Mouse (Mus musculus): ENCODE results near the gene Tmc3. TPM values are rescaled to one million over a fixed set of nuclear protein-coding genes. Genes with fewer than 3 reads are reported as not detected.
A peak's percentile ranks its signal among the peaks of the same experiment; 100 is the strongest.

Gene Tmc3
- polyA plus RNA-seq (2014; fragmentation: Nextera tagmentation; extraction: Ambion mirVana): 0.54 and 0.64 TPM in 2 replicates

DNA sequence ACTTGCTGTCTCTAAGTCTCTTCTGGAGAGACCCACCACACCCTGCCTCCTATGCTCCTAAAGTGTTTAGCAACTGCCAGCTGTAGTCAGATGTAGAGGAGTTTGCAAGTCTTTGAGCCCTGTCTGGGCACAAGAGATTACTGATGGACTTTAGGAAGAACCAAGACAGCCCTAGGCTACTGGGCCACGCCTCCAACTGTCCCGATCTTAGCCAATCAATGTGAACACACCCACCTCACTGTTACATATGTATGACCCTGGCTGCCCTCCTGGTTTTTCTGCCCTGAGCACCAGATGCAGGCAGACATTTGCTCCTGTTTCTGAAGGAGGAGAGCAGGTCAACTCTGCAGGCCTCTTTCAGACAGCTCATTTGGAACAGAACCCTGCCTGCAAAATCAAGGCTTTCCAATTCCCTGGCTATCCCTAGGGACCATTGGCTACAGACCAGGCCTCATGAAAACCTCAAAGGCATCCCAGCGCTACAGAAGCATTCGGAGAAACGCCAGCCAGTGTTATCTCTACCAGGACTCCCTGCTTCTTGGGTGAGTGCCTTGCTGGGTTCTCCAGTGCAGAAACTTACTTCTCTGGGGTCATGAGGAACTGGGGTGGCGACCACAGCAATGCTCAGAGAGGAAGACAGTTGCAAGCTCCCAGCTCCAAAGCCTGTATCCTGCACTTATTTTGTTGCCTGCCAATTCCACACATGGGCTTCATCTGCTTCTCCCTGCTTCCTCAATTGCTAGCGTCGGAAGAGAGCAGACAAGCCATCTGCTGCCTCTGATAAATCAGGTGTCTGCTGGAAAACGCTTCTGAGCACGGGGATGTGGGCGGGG is at the start of gene Tmc3:
Gene Tmc3, plus strand, starts transcription at position 289 of the 833 bp plus-strand sequence.
- ATAC-seq (ENCODE audit: insufficient read depth, low FRiP score, low TSS enrichment) (no peak), DNase-seq (ENCODE audit: low spot score) (peak; percentile 20)
- no peak within 1 kb of the TSS for H3K4me2 ChIP-seq (ENCODE audit: low read depth)
- no peak within 1 kb of the TSS for H3K9ac ChIP-seq (ENCODE audit: low read length)
- H3K9me3 ChIP-seq (ENCODE audit: control insufficient read depth, low read length): no peaks in the 10 kb centered on the region
- H3K27ac ChIP-seq (ENCODE audit: low read depth, low read length): no peak within 1 kb of the TSS
- H3K36me3 ChIP-seq (ENCODE audit: control insufficient read depth, insufficient read depth, low read length): no peaks in the 10 kb centered on the region
- H3K4me3 ChIP-seq (ENCODE audit: low read depth, low read length): no peak within 1 kb of the TSS
- H3K27me3 ChIP-seq (ENCODE audit: control insufficient read depth, insufficient read depth, low read length): no peaks in the 10 kb centered on the region
- 0 out of 2 replicates have a peak, but pooled peaks cover 4% of the 10 kb centered on the region for H3K4me1 ChIP-seq (ENCODE audit: control insufficient read depth, insufficient read depth, low read length)
- 46% methylated on average over 11 of the region's 11 CpGs for WGBS

DNA sequence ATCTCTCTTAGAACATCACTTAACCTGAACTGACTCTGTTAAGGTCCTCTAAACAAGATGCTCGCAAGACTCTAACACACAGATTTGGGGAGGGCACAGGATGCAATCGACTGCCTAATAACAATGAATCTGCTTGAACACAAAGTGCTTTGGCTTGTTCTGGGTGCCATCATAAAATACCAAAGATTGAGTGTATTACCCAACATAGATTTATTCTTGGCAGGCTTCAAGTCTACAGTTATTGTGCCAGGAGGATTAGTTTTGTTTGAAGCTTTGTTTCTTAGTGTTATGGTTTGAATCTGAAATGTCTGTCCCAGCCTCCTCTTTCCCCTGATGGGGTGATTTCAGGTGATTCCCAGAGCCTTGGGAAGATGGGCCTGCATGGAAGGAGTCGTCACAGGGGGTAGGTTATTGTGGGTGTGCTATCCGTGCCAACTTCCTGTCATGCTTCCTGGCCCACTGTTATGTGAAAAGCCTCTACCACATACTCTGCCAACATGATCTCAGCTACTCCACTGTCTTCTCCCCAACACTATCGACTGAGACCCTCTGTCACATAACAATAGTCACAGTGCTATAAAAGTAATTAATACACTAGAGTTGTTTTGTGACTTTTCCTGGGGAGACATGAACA is 43.1 kb upstream of the Tmc3 start:
- Histone ChIP-seq H3K4me2 (ENCODE audit: low read depth) (no peak overlapping the region), H3K4me3 (ENCODE audit: low read depth, low read length) (no peak overlapping the region), H3K27ac (ENCODE audit: low read depth, low read length) (no peak overlapping the region), H3K27me3 (ENCODE audit: control insufficient read depth, insufficient read depth, low read length) (no peaks in the 10 kb centered on the region), H3K9me3 (ENCODE audit: control insufficient read depth, low read length) (no peaks in the 10 kb centered on the region), H3K36me3 (ENCODE audit: control insufficient read depth, insufficient read depth, low read length) (no peaks in the 10 kb centered on the region), H3K9ac (ENCODE audit: low read length) (no peak overlapping the region), H3K4me1 (ENCODE audit: control insufficient read depth, insufficient read depth, low read length) (no peaks in the 10 kb centered on the region)
- no peak for ATAC-seq (ENCODE audit: insufficient read depth, low FRiP score, low TSS enrichment)
- 68% methylated on average over 5 of the region's 5 CpGs for WGBS
- DNase-seq (ENCODE audit: low spot score): no peak

DNA sequence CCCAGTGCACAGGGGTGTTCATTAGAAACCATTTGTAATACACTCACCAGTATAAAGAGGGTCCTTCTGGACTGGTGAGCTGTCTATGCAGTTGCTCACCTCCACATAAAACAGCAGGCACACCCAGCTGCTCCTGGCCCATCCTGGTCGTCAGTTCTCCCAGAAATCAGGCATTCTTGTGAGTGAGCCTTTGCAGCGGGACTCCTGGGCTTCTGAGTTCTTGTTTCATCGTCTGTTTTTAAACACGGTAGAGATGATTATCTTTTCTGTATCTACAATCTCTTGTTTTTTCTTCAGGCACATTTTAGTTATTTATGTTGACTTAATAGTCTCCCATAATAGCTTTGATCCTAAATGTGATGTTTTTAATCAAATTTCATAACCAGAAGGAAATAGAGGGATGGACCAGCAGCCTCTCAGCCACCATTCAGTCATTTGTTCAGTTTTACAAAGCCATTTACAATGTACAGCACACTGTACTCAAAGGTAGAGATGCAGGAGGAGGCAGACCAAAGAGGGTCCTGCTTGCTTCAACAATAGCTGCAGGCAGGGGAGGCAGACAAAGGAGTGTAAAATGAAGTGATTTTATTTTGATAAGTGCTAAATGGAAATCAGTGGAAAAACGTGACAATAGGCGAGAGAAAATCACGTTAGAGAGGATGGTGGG is 35.9 kb upstream of the Tmc3 start:
- Histone ChIP-seq H3K4me1 (ENCODE audit: control insufficient read depth, insufficient read depth, low read length) (no peaks in the 10 kb centered on the region), H3K27me3 (ENCODE audit: control insufficient read depth, insufficient read depth, low read length) (no peaks in the 10 kb centered on the region), H3K9ac (ENCODE audit: low read length) (no peak overlapping the region), H3K36me3 (ENCODE audit: control insufficient read depth, insufficient read depth, low read length) (no peaks in the 10 kb centered on the region), H3K9me3 (ENCODE audit: control insufficient read depth, low read length) (no peaks in the 10 kb centered on the region), H3K4me3 (ENCODE audit: low read depth, low read length) (no peak overlapping the region), H3K4me2 (ENCODE audit: low read depth) (no peak overlapping the region), H3K27ac (ENCODE audit: low read depth, low read length) (no peak overlapping the region)
- DNase-seq (ENCODE audit: low spot score) (no peak), ATAC-seq (ENCODE audit: insufficient read depth, low FRiP score, low TSS enrichment) (no peak)
- 72% methylated on average over 7 of the region's 7 CpGs for WGBS

DNA sequence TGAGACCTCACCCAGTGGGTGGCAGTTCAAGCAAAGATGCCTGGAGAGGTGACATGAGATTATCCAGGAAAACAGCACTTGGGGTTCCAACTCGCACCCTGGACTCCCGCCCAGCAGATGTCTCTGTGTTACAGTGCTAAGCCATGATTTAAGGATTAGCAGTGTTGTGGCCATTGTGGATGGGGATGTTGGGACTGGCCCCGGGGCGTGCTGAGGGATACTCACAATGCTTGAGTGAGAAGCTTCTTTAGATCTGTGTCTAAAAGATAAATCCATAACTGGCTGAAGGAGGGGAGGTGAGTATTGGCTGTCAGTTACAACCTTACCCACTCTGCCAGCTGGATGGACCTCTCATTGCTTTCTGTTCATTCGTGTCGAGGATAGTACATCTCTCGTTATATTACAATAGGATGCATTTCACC is 35.4 kb upstream of the Tmc3 start:
- Histone ChIP-seq H3K4me2 (ENCODE audit: low read depth) (no peak overlapping the region), H3K9me3 (ENCODE audit: control insufficient read depth, low read length) (no peaks in the 10 kb centered on the region), H3K27ac (ENCODE audit: low read depth, low read length) (no peak overlapping the region), H3K4me1 (ENCODE audit: control insufficient read depth, insufficient read depth, low read length) (no peaks in the 10 kb centered on the region), H3K9ac (ENCODE audit: low read length) (0 out of 2 replicates have a peak overlapping the region, but pooled peaks have one; percentile 8), H3K36me3 (ENCODE audit: control insufficient read depth, insufficient read depth, low read length) (no peaks in the 10 kb centered on the region), H3K27me3 (ENCODE audit: control insufficient read depth, insufficient read depth, low read length) (no peaks in the 10 kb centered on the region), H3K4me3 (ENCODE audit: low read depth, low read length) (no peak overlapping the region)
- WGBS: 82% methylated on average over 7 of the region's 7 CpGs
- no peak for DNase-seq (ENCODE audit: low spot score)
- ATAC-seq (ENCODE audit: insufficient read depth, low FRiP score, low TSS enrichment): no peak; the same call in 1 of the 2 replicates

DNA sequence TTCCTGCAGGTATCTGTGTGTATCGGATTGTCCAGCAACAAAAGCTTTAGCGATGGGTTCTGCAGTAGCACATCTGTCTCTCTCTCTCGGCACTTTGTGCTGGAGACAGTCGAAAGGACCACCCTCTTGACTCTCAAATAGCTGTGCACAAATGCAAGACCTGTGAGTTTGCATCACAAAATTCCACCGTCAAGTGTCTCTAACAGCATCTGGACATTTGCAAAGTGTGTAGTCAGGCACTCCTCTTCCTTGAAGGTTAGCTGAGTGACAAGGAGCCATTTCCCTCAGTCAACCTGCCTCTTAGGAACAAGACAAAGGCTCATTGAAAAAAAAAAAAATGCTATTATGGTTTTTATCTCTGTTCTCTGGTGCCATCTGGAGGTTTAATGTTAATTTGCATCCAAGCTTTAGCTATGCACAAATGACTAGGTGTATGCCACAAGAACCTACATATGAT is 34.7 kb upstream of the Tmc3 start:
- no peak overlapping the region for H3K27ac ChIP-seq (ENCODE audit: low read depth, low read length)
- ATAC-seq (ENCODE audit: insufficient read depth, low FRiP score, low TSS enrichment) (peak; percentile 31; the same call in 1 of the 2 replicates), DNase-seq (ENCODE audit: low spot score) (peak; percentile 55)
- peak overlapping the region; percentile 19; the same call in 1 of the 2 replicates for H3K9ac ChIP-seq (ENCODE audit: low read length)
- no peak overlapping the region for H3K4me2 ChIP-seq (ENCODE audit: low read depth)
- H3K4me1 ChIP-seq (ENCODE audit: control insufficient read depth, insufficient read depth, low read length): no peaks in the 10 kb centered on the region
- no peak overlapping the region for H3K4me3 ChIP-seq (ENCODE audit: low read depth, low read length)
- H3K9me3 ChIP-seq (ENCODE audit: control insufficient read depth, low read length): no peaks in the 10 kb centered on the region
- no peaks in the 10 kb centered on the region for H3K36me3 ChIP-seq (ENCODE audit: control insufficient read depth, insufficient read depth, low read length)
- 63% methylated on average over 5 of the region's 5 CpGs for WGBS
- H3K27me3 ChIP-seq (ENCODE audit: control insufficient read depth, insufficient read depth, low read length): no peaks in the 10 kb centered on the region

DNA sequence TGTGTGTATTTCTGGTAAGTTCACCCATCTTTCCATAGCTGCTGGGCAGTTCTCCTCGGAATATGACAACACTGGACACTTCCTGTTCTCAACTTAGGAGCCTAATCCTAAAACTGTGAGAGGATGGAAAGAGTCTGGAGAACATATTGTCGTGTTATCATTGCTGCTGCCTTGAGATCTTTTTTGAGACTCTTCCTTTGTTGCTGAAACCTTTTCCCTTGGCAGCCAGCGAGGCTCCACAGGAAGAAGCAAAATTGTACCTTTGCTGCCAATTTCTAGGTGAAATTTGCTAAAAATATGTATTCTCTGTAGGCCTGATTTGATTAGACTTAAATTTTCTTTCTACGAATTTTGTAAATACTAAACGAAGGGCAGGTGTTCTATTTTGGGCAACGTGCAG is 30.2 kb upstream of the Tmc3 start:
- Histone ChIP-seq H3K9me3 (ENCODE audit: control insufficient read depth, low read length) (no peaks in the 10 kb centered on the region), H3K36me3 (ENCODE audit: control insufficient read depth, insufficient read depth, low read length) (no peaks in the 10 kb centered on the region), H3K9ac (ENCODE audit: low read length) (no peak overlapping the region), H3K4me3 (ENCODE audit: low read depth, low read length) (no peak overlapping the region), H3K4me2 (ENCODE audit: low read depth) (no peak overlapping the region), H3K27me3 (ENCODE audit: control insufficient read depth, insufficient read depth, low read length) (no peaks in the 10 kb centered on the region), H3K27ac (ENCODE audit: low read depth, low read length) (no peak overlapping the region), H3K4me1 (ENCODE audit: control insufficient read depth, insufficient read depth, low read length) (no peaks in the 10 kb centered on the region)
- WGBS: 82% methylated on average over 6 of the region's 6 CpGs
- ATAC-seq (ENCODE audit: insufficient read depth, low FRiP score, low TSS enrichment) (no peak), DNase-seq (ENCODE audit: low spot score) (no peak)

DNA sequence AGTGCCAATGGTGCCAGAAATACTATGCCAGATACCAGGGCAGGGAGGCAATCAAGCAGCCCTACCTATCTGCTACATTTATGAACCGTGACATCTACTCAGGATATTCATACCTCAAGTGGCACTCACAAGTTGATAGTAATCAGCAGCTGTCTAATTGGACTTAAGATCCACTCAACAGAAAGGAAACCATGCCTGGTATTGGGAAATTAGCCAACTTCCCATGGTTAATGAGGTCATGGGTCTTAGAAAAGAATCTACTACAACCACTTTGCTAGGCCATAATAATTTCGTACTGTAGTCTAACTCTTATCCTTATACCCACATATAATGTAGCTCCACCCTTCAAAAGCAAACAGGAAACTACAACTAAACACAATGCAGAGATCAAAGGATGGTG is 28.2 kb upstream of the Tmc3 start:
- WGBS: 88% methylated on average over 2 of the region's 2 CpGs
- DNase-seq (ENCODE audit: low spot score): no peak
- Histone ChIP-seq H3K9ac (ENCODE audit: low read length) (no peak overlapping the region), H3K27ac (ENCODE audit: low read depth, low read length) (no peak overlapping the region), H3K4me1 (ENCODE audit: control insufficient read depth, insufficient read depth, low read length) (no peaks in the 10 kb centered on the region), H3K27me3 (ENCODE audit: control insufficient read depth, insufficient read depth, low read length) (no peaks in the 10 kb centered on the region), H3K4me3 (ENCODE audit: low read depth, low read length) (no peak overlapping the region), H3K36me3 (ENCODE audit: control insufficient read depth, insufficient read depth, low read length) (no peaks in the 10 kb centered on the region), H3K9me3 (ENCODE audit: control insufficient read depth, low read length) (no peaks in the 10 kb centered on the region), H3K4me2 (ENCODE audit: low read depth) (no peak overlapping the region)
- ATAC-seq (ENCODE audit: insufficient read depth, low FRiP score, low TSS enrichment): no peak

DNA sequence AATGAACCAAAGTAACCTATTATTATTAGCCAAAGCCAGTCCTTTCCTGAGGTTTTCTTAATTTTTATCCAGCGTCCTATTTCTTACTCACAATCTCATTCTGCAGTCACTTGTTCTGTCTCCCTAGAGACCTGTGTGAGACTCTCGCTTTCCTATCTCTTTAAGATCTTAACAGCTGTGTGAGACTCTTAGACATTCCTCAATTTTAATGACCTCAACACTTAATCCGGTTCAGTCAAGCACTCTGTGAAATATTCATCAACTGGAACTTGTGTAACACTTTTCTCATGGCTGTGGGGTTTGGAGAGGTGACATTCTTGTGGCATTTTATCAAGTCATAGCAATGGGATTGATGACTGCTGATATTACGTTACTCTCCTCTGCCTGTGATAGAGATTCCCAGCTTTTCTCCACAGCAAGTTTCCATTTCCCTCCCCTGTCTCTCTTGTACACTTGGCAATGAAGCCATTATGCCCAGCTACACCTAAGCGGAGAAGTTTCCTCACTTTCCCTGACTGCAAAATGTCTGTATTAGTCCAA is 25.9 kb upstream of the Tmc3 start:
- 74% methylated on average over 5 of the region's 5 CpGs for WGBS
- no peak for ATAC-seq (ENCODE audit: insufficient read depth, low FRiP score, low TSS enrichment)

More for the DNA sequence above, 25.9 kb upstream of the Tmc3 start:
- Histone ChIP-seq H3K27me3 (ENCODE audit: control insufficient read depth, insufficient read depth, low read length) (no peaks in the 10 kb centered on the region), H3K27ac (ENCODE audit: low read depth, low read length) (no peak overlapping the region), H3K4me2 (ENCODE audit: low read depth) (no peak overlapping the region), H3K4me1 (ENCODE audit: control insufficient read depth, insufficient read depth, low read length) (no peaks in the 10 kb centered on the region), H3K9ac (ENCODE audit: low read length) (no peak overlapping the region), H3K9me3 (ENCODE audit: control insufficient read depth, low read length) (no peaks in the 10 kb centered on the region), H3K4me3 (ENCODE audit: low read depth, low read length) (no peak overlapping the region), H3K36me3 (ENCODE audit: control insufficient read depth, insufficient read depth, low read length) (no peaks in the 10 kb centered on the region)
- no peak for DNase-seq (ENCODE audit: low spot score)

Measured in neural tube, embryonic 11.5 days (tissue).